Mouse (Mus musculus) heart, embryonic 16.5 days (tissue): ENCODE data around the gene Ckap2l. TPM values are rescaled to one million over a fixed set of nuclear protein-coding genes. Genes with fewer than 3 reads are reported as not detected.

Experiments
- ATAC-seq: fragments of 200-750 bp; cut with Nextera tagmentation; replicated peaks from 2 replicates; pipeline ENCODE4 v1.8.0; 2017; ENCODE audit warnings: moderate number of reproducible peaks; ENCODE audit not compliant: insufficient read depth, low FRiP score; ENCODE audit errors: extremely low read depth
- H3K27ac ChIP-seq: fragments of 300-500 bp; sonication (generic); 2 replicates; pipeline ENCODE4 v1.5.1; 2014; ENCODE audit warnings: mild to moderate bottlenecking, low read length, control low read depth, moderate library complexity
- H3K27me3 ChIP-seq: fragments of 300-500 bp; sonication (generic); 2 replicates; pipeline ENCODE4 v1.6.1; 2014; ENCODE audit warnings: low read length, mixed read lengths; ENCODE audit not compliant: control insufficient read depth, insufficient read depth
- H3K36me3 ChIP-seq: fragments of 300-500 bp; sonication (generic); 2 replicates; pipeline ENCODE4 v1.6.1; 2014; ENCODE audit not compliant: control insufficient read depth, insufficient read depth
- H3K4me1 ChIP-seq: fragments of 300-500 bp; sonication (generic); 2 replicates; pipeline ENCODE4 v1.6.1; 2014; ENCODE audit warnings: low read length, mixed read lengths; ENCODE audit not compliant: control insufficient read depth, insufficient read depth
- H3K4me2 ChIP-seq: fragments of 300-500 bp; sonication (generic); 2 replicates; pipeline ENCODE4 v1.6.1; 2014; ENCODE audit warnings: low read depth, mild to moderate bottlenecking, control low read depth, low read length
- H3K4me3 ChIP-seq: fragments of 300-500 bp; sonication (generic); 2 replicates; pipeline ENCODE4 v1.5.1; 2014; ENCODE audit warnings: mild to moderate bottlenecking, control low read depth, low read length
- H3K9ac ChIP-seq: fragments of 300-500 bp; sonication (generic); 2 replicates; pipeline ENCODE4 v1.6.1; 2014; ENCODE audit warnings: low read length, control low read depth
- H3K9me3 ChIP-seq: fragments of 300-500 bp; sonication (generic); replicated peaks from 2 replicates; pipeline ENCODE4 v1.6.1; 2016; ENCODE audit warnings: low read length; ENCODE audit not compliant: control insufficient read depth
- WGBS: fragments of 180-500 bp; shearing (Covaris S2); extraction: QIAGEN DNeasy Blood & Tissue Kit; methylation state at CpG from one replicate; pipeline ENCODE4 v1.1.7; 2014; 5-methylcytosine and 5-hydroxymethylcytosine counted together
- polyA plus RNA-seq: library from polyadenylated mRNA; unstranded; fragments of >200 nt; fragmentation: Nextera tagmentation; extraction: Ambion mirVana; gene quantifications from 2 replicates; pipeline ENCODE4 v1.2.1, GENCODE M21; 2015

Gene Ckap2l
- polyA plus RNA-seq, 1 experiment from 2014 or later = 47.8 TPM

DNA sequence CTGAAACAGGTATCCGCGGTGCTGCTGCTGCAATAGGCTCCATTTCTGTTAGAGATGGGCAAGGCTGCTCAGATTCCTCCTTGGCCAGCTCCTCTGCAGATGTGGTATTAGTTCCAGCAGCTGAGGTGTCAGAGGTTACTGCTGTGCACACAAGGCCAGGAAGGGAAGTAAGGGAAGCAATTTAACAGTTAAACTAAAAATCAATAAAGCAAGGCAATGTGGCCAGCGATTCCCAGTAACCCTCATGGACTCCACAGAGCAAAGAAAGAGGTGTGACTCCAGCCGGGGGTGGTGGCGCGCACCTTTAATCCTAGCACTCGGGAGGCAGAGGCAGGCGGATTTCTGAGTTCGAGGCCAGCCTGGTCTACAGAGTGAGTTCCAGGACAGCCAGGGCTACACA is 26.4 kb downstream of the Ckap2l start:
- Histone ChIP-seq H3K9me3 (0 out of 2 replicates have a peak, but pooled peaks cover 6% of the 10 kb centered on the region), H3K4me1 (no peaks in the 10 kb centered on the region), H3K27ac (no peak overlapping the region), H3K36me3 (peaks cover 57% of the 10 kb centered on the region), H3K4me2 (no peak overlapping the region), H3K27me3 (no peaks in the 10 kb centered on the region), H3K4me3 (no peak overlapping the region), H3K9ac (no peak overlapping the region)
- WGBS = 88% methylated on average over 9 of the region's 9 CpGs
- ATAC-seq = no peak

DNA sequence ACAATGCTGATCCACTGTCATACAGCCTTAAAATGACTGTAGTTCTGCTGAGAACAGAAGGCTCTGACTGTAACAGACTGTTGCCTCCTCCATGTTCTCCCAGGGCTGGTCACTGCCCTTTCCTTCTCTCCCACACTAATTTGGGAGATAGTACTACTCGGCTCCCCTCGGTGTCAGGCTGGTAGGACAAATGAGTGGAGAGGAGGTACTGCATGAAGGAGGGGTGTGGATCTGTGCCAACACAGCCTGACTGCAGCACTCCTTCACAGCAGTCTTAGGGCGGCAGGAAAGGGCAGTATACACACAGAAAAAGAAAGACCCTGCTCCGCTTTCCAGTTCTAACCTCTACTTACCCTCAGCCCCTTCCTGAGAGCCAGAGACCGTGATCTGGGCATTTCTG is 27.0 kb downstream of the Ckap2l start:
- Histone ChIP-seq H3K4me2 (no peak overlapping the region), H3K9ac (no peak overlapping the region), H3K27me3 (no peaks in the 10 kb centered on the region), H3K4me3 (no peak overlapping the region), H3K9me3 (0 out of 2 replicates have a peak, but pooled peaks cover 6% of the 10 kb centered on the region), H3K27ac (no peak overlapping the region), H3K36me3 (peaks cover 52% of the 10 kb centered on the region), H3K4me1 (no peaks in the 10 kb centered on the region)
- 78% methylated on average over 5 of the region's 5 CpGs for WGBS
- no peak for ATAC-seq

DNA sequence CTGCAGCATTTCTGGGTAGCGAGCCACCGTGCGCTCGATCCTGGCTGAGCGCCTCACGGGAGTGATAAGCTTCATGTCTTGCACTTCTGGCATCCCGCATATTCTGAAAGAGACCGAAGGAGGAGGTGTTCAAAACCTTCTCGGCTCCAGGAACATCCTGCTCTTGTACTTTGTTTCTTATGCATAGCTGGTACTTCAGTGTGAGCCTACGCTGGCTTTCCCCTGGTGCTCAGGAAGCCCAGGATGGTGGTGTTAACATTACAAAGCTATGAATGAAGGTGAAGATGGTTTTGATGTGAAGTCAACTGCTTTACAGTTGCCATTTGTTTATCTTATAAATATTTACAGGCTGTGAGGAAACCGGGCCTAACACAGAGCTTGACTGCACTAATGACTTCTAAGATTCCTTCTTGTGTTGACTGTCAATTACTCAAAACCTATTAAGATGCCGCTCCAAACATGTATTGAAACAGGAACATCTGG is 27.8 kb downstream of the Ckap2l start:
- ATAC-seq = no peak
- 88% methylated on average over 12 of the region's 12 CpGs for WGBS
- H3K27me3 ChIP-seq = no peaks in the 10 kb centered on the region
- no peak overlapping the region for H3K27ac ChIP-seq
- no peak overlapping the region for H3K4me3 ChIP-seq
- H3K4me2 ChIP-seq = no peak overlapping the region
- H3K9me3 ChIP-seq = 0 out of 2 replicates have a peak, but pooled peaks cover 6% of the 10 kb centered on the region
- no peak overlapping the region for H3K9ac ChIP-seq
- peaks cover 47% of the 10 kb centered on the region for H3K36me3 ChIP-seq
- no peaks in the 10 kb centered on the region for H3K4me1 ChIP-seq

DNA sequence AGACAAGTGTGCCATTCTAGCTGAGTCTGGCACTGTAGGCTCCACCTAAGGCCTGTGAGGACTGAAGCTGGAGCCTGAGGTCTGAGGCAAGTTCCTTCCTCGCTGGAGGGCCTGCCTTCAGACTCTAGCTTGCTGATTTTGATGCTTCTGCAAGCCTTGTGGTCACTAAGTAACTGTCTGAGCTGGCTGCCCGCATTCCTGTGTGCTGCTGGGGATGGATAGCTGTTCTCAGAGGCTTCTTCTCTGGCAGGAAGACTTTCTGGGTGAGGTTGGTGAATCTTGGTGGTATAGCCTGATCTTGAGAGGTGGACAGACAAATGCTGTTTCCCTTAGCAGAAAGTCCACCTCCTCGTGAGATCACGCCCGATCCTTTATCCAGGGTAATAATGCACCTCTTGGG is 29.3 kb downstream of the Ckap2l start:
- H3K4me1 ChIP-seq = no peaks in the 10 kb centered on the region
- H3K4me3 ChIP-seq = no peak overlapping the region
- no peak overlapping the region for H3K27ac ChIP-seq
- H3K4me2 ChIP-seq = no peak overlapping the region
- H3K36me3 ChIP-seq = peaks cover 39% of the 10 kb centered on the region
- no peaks in the 10 kb centered on the region for H3K27me3 ChIP-seq
- H3K9ac ChIP-seq = no peak overlapping the region
- ATAC-seq = no peak
- WGBS = 90% methylated on average over 5 of the region's 5 CpGs
- 0 out of 2 replicates have a peak, but pooled peaks cover 6% of the 10 kb centered on the region for H3K9me3 ChIP-seq

DNA sequence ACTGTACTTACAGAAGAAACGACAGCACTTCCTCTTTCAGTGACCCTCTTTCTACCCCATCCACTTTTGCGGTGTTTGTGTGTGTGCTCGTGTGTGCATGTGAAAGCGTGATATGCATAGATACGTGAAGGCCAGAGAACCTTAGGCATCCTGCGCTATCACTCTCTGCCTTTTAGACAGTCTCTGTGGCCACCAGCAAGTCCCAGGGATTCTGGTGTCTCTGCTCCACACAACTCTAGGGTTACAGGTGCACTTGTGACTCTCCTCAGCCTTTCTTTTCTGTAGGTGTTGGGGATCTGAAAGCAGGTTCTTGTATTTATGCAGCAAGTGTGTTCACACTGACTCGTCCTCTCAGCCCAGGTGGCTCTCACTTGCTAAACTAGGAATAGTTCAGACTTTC is 31.7 kb downstream of the Ckap2l start:
- Histone ChIP-seq H3K4me1 (no peaks in the 10 kb centered on the region), H3K27ac (no peak overlapping the region), H3K36me3 (peaks cover 28% of the 10 kb centered on the region), H3K4me3 (no peak overlapping the region), H3K4me2 (no peak overlapping the region), H3K9me3 (0 out of 2 replicates have a peak, but pooled peaks cover 6% of the 10 kb centered on the region), H3K9ac (no peak overlapping the region), H3K27me3 (no peaks in the 10 kb centered on the region)
- 91% methylated on average over 7 of the region's 7 CpGs for WGBS
- no peak for ATAC-seq

DNA sequence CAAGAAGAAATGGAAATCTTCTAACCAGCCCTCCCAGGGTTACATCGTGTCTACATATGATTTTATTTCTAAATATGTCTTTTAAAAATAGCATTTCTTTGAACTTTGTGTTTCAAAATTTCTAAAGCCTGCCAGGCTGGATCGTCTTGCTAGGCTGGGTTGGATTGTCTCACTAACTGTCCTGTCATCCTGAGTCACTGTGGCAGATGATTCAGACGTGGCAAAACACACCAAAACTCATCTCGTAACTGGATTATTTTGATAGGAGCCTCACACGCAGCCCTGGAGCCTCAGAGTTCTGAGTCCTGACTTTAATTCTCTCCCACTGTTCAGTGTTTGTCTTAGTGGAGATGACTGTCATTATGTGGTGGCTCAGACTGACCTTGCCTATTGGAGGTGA is 33.9 kb downstream of the Ckap2l start:
- H3K36me3 ChIP-seq = peaks cover 11% of the 10 kb centered on the region; the same call in 1 of the 2 replicates
- no peaks in the 10 kb centered on the region for H3K4me1 ChIP-seq
- H3K4me3 ChIP-seq = no peak overlapping the region
- H3K9me3 ChIP-seq = 0 out of 2 replicates have a peak, but pooled peaks cover 6% of the 10 kb centered on the region
- ATAC-seq = no peak
- 65% methylated on average over 5 of the region's 5 CpGs for WGBS
- no peaks in the 10 kb centered on the region for H3K27me3 ChIP-seq
- H3K4me2 ChIP-seq = no peak overlapping the region
- no peak overlapping the region for H3K27ac ChIP-seq
- no peak overlapping the region for H3K9ac ChIP-seq

DNA sequence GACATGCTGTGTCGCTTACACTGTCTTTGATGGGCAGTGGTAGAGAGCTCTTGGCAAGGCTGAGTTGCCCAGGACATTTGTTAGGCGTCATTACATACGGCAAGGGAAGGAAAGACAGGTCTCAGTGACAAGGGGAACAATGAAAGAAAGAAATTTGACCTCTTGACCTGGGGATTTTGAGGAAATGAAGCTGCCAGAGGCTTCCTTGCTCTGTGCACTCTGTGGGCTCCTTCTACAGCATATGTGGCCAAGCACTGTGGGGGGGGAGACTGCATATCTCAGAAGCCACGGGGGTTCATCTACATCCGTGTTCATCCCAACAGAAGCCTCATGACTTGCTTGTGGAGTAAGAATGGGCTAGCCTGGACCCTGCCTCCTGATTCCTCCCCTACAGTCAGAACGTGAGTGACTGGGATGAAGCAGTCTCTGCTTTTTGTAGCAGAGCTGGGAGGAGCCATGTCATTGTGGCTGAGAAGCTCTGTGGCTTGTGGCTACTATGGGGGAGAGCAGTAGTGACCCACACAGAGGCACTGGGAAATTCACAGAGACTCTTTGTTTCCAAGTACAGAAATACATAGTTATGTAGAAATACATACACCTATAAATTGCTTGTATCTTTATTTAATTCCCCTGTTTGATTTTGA is 35.7 kb downstream of the Ckap2l start:
- H3K36me3 ChIP-seq = 0 out of 2 replicates have a peak, but pooled peaks cover 1% of the 10 kb centered on the region
- H3K4me2 ChIP-seq = no peak overlapping the region
- no peak overlapping the region for H3K4me3 ChIP-seq
- no peak overlapping the region for H3K27ac ChIP-seq
- no peak for ATAC-seq
- H3K27me3 ChIP-seq = no peaks in the 10 kb centered on the region
- H3K9me3 ChIP-seq = 0 out of 2 replicates have a peak, but pooled peaks cover 4% of the 10 kb centered on the region
- WGBS = 39% methylated on average over 6 of the region's 6 CpGs
- H3K9ac ChIP-seq = no peak overlapping the region
- no peaks in the 10 kb centered on the region for H3K4me1 ChIP-seq

DNA sequence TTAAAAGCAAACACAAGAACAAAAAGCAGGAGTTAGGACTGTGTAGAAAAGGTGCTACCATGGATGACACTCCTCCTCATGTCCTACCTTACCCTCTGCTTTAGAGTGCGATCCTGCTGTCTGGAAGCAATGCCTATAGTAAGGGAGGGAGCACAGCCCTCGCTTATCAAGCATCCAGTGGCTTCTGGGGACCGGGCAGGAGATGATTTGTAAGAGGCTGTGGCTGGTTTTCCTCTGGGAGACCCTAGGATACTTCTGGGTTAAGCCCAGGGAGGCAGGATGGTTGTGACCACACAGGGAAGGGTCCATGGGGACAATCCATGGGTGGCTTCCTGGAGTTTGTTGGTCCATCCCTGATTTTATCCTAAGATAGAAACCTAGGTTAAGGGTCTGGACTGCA is 36.4 kb downstream of the Ckap2l start:
- H3K4me3 ChIP-seq = no peak overlapping the region
- WGBS = 58% methylated on average over 3 of the region's 3 CpGs

DNA sequence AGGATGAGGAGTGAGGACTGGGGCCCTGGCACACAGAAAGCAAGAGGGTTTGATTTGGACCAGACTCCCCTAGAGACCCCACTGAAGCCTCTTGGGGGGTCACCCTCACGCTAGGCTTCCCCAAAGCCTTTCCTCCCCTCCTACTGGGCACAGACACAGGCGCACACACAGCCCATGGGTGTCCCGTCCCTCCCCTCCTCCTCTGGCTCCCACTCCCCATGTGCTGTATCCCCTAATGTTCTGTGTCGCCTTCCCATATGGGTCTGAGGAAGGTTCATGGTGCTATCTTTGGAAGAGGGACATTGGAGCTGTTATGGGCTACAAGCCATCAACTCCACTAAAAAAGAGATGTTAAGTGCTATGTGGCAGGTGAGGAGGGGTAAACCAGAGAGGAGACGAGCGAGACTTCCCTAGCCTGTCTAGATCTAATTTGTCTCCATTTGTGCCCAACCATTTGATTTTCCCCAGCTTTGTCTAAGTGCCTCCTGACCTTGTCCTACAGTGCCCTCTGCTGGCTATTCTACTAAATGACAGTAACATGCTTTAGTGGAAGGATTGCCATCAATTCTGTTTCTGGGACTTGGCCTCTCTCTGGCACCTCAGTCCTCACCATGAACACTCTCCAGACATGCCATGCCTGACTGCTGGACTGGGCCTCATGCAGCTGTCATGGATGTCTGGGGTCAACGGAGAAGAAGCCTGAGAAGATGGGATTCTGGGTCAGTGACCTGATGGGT is 38.4 kb downstream of the Ckap2l start:
- Histone ChIP-seq H3K27ac (no peak overlapping the region), H3K4me2 (no peak overlapping the region), H3K36me3 (no peaks in the 10 kb centered on the region), H3K4me1 (no peaks in the 10 kb centered on the region), H3K27me3 (no peaks in the 10 kb centered on the region), H3K9ac (no peak overlapping the region), H3K9me3 (no peaks in the 10 kb centered on the region), H3K4me3 (no peak overlapping the region)
- ATAC-seq = peak; percentile 24; the same call in 1 of the 2 replicates
- WGBS = 35% methylated on average over 7 of the region's 7 CpGs

More for the DNA sequence above, 36.4 kb downstream of the Ckap2l start:
- no peak overlapping the region for H3K27ac ChIP-seq
- no peaks in the 10 kb centered on the region for H3K9me3 ChIP-seq
- H3K27me3 ChIP-seq = no peaks in the 10 kb centered on the region
- no peaks in the 10 kb centered on the region for H3K4me1 ChIP-seq
- no peak for ATAC-seq
- no peak overlapping the region for H3K4me2 ChIP-seq
- H3K36me3 ChIP-seq = no peaks in the 10 kb centered on the region
- H3K9ac ChIP-seq = no peak overlapping the region
